Mouse (Mus musculus): ENCODE results near the gene Slc39a2. TPM values are rescaled to one million over a fixed set of nuclear protein-coding genes. Genes with fewer than 3 reads are reported as not detected.
"Not testable (repeated sequence)": the region's sequence is repeated elsewhere in the genome, so short reads cannot be mapped to it uniquely, and the experiment has no call there.

The Slc39a2 gene
- 0.12 TPM for polyA plus RNA-seq (2012; fragmentation: generic; extraction: Trizol)

DNA sequence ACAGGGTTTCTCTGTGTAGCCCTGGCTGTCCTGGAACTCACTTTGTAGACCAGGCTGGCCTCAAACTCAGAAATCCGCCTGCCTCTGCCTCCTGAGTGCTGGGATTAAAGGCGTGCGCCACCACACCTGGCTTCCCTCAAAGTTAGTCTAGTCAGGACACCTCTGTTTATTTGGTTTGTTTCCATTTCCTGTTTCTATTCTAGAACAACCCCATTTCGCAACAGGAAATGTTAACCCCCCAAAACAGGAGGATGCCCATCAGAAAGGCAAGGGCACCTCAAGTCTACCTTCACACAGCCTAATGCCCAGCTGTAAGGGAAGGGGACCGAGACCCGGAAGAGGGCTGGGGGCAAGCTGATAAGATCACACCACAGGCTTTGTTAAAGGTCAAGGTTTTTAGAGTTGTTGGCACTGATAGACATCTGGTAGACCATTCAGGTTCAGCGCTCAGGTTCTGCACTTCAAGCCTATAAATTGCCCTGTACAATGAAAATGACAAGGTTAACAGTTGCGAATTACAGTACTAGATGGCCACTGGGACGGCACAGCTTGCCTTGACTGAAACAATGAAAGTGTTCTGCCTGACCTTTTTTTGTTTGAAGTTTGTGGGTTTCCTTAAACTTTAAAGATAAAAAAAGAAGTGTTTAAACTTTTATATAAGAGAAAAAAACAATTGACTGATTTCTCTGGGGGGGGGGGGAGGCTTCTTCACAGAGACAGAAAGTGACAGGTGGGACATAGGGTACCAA, at the start of gene Slc39a2:
TSS of gene Slc39a2 (plus strand) at position 699 of the 749 bp plus-strand sequence.
- H3K27me3 ChIP-seq (ENCODE audit: control insufficient read depth, insufficient read depth, insufficient read length): no peaks in the 10 kb centered on the region
- H3K79me2 ChIP-seq (ENCODE audit: control insufficient read depth, insufficient read depth): no peaks in the 10 kb centered on the region
- no peak within 1 kb of the TSS for H3K4me2 ChIP-seq (ENCODE audit: low read depth)
- no peaks in the 10 kb centered on the region for H3K36me3 ChIP-seq (ENCODE audit: control insufficient read depth, insufficient read depth)
- TF ChIP-seq POLR2A (IDR thresholded peaks at IDR 0.05; ENCODE audit: insufficient read length, low read depth) (no peak), MAX (IDR thresholded peaks at IDR 0.05; ENCODE audit: low read depth) (no peak), POLR2AphosphoS2 (IDR thresholded peaks at IDR 0.05; ENCODE audit: insufficient read length, low read depth) (no peak), MYOD1 (IDR thresholded peaks at IDR 0.05; ENCODE audit: control insufficient read depth in 1 of 3, insufficient read length in 2 of 3, low read depth in 2 of 3) (no peak), TCF3 (IDR thresholded peaks at IDR 0.05; ENCODE audit: insufficient read length, low read depth) (no peak), CEBPB (IDR thresholded peaks at IDR 0.05; ENCODE audit: insufficient read depth, poor library complexity, severe bottlenecking) (no peak), USF1 (IDR thresholded peaks at IDR 0.05; ENCODE audit: low read depth) (no peak), MYOG (IDR thresholded peaks at IDR 0.05; ENCODE audit: control insufficient read depth in 1 of 3, insufficient read depth in 1 of 3, insufficient read length in 2 of 3, low read depth in 2 of 3) (no peak), E2F4 (IDR thresholded peaks at IDR 0.05; ENCODE audit: insufficient read depth) (no peak), TCF12 (IDR thresholded peaks at IDR 0.05; ENCODE audit: insufficient read depth, poor library complexity, severe bottlenecking) (no peak), REST (IDR thresholded peaks at IDR 0.05; ENCODE audit: insufficient read depth, insufficient read length) (no peak), SRF (IDR thresholded peaks at IDR 0.05; ENCODE audit: control insufficient read depth, insufficient read length, low read depth) (no peak)
- no peak within 1 kb of the TSS for H3K4me3 ChIP-seq
- no peak within 1 kb of the TSS for H3ac ChIP-seq (ENCODE audit: control insufficient read depth, insufficient read length)

DNA sequence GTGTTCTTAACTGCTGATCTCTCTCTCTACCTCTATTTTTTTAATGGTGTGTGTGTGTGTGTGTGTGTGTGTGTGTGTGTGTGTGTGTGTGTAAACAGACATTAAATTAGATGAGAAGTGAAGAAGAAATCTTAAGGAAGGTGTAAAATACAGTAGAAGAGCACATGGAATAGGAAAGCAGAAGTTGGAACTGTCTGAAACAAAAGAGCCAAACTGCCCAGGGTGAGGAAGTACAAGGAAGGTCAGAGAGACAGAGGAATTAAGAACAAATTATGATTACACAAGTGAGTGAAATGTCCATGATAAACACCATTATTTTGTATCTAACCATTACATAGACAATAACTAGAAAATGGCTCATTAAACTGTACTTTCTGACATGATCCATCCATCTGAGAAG, 48.8 kb upstream of the Slc39a2 start:
- Histone ChIP-seq H3K4me3 (no peak overlapping the region), H3K36me3 (ENCODE audit: control insufficient read depth, insufficient read depth) (no peaks in the 10 kb centered on the region), H3ac (ENCODE audit: control insufficient read depth, insufficient read length) (no peak overlapping the region), H3K79me2 (ENCODE audit: control insufficient read depth, insufficient read depth) (no peaks in the 10 kb centered on the region), H3K27me3 (ENCODE audit: control insufficient read depth, insufficient read depth, insufficient read length) (no peaks in the 10 kb centered on the region), H3K4me2 (ENCODE audit: low read depth) (no peak overlapping the region)
- TF ChIP-seq TCF12 (IDR thresholded peaks at IDR 0.05; ENCODE audit: insufficient read depth, poor library complexity, severe bottlenecking) (no peak), USF1 (IDR thresholded peaks at IDR 0.05; ENCODE audit: low read depth) (no peak), MYOD1 (IDR thresholded peaks at IDR 0.05; ENCODE audit: control insufficient read depth in 1 of 3, insufficient read length in 2 of 3, low read depth in 2 of 3) (no peak), POLR2AphosphoS2 (IDR thresholded peaks at IDR 0.05; ENCODE audit: insufficient read length, low read depth) (no peak), TCF3 (IDR thresholded peaks at IDR 0.05; ENCODE audit: insufficient read length, low read depth) (no peak), POLR2A (IDR thresholded peaks at IDR 0.05; ENCODE audit: insufficient read length, low read depth) (no peak), MAX (IDR thresholded peaks at IDR 0.05; ENCODE audit: low read depth) (no peak), SRF (IDR thresholded peaks at IDR 0.05; ENCODE audit: control insufficient read depth, insufficient read length, low read depth) (no peak), MYOG (IDR thresholded peaks at IDR 0.05; ENCODE audit: control insufficient read depth in 1 of 3, insufficient read depth in 1 of 3, insufficient read length in 2 of 3, low read depth in 2 of 3) (no peak), CEBPB (IDR thresholded peaks at IDR 0.05; ENCODE audit: insufficient read depth, poor library complexity, severe bottlenecking) (no peak), E2F4 (IDR thresholded peaks at IDR 0.05; ENCODE audit: insufficient read depth) (no peak), REST (IDR thresholded peaks at IDR 0.05; ENCODE audit: insufficient read depth, insufficient read length) (no peak)

DNA sequence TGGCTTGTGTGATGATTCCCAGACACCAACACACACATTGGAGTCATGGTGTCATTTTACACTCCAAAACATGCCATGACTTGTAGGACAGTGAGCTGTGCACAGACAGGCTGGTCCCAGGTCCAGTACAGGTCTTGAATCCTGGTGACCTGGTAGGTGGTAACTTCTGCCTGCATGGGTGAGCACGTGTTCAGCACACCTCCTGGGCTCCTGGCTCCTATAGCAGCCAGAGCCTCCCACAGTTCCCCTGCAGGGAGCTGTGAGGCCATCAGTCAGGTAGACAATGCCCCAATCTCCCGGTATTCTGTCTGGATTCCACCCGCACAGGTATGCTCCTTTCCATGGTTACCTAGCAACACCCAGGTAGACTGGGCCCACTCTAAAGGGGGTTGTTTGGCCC, 46.1 kb upstream of the Slc39a2 start:
- no peak overlapping the region for H3K4me2 ChIP-seq (ENCODE audit: low read depth)
- no peak overlapping the region for H3ac ChIP-seq (ENCODE audit: control insufficient read depth, insufficient read length)

DNA sequence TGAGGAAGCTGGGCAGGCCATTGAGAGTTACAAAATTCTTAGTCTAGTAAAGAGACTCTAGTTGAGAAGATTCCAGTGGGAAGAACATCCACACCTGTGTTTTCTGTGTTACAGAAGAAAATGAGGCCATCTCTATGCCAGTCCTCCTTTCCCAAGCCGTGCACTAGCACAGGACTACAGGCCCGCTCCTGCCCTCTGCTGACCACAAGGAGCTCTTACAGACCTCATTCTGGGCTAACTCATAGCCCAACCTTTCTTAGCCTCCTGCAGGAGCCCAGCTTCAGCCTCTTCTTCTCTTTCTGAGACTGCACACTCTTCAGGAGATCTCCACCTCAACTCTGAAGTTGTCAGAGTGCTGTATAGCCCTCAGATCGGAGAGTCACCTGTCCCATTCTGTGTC, 41.7 kb upstream of the Slc39a2 start:
- not testable (repeated sequence) for H3K4me3 ChIP-seq; H3K4me2 ChIP-seq (ENCODE audit: low read depth); H3K79me2 ChIP-seq (ENCODE audit: control insufficient read depth, insufficient read depth); H3K36me3 ChIP-seq (ENCODE audit: control insufficient read depth, insufficient read depth); H3K27me3 ChIP-seq (ENCODE audit: control insufficient read depth, insufficient read depth, insufficient read length); H3ac ChIP-seq (ENCODE audit: control insufficient read depth, insufficient read length)

More for the DNA sequence above, 46.1 kb upstream of the Slc39a2 start:
- no peaks in the 10 kb centered on the region for H3K36me3 ChIP-seq (ENCODE audit: control insufficient read depth, insufficient read depth)
- H3K79me2 ChIP-seq (ENCODE audit: control insufficient read depth, insufficient read depth): no peaks in the 10 kb centered on the region
- H3K4me3 ChIP-seq: no peak overlapping the region
- H3K27me3 ChIP-seq (ENCODE audit: control insufficient read depth, insufficient read depth, insufficient read length): no peaks in the 10 kb centered on the region
- TF ChIP-seq USF1 (IDR thresholded peaks at IDR 0.05; ENCODE audit: low read depth) (no peak), MYOG (IDR thresholded peaks at IDR 0.05; ENCODE audit: control insufficient read depth in 1 of 3, insufficient read depth in 1 of 3, insufficient read length in 2 of 3, low read depth in 2 of 3) (no peak), MAX (IDR thresholded peaks at IDR 0.05; ENCODE audit: low read depth) (no peak), SRF (IDR thresholded peaks at IDR 0.05; ENCODE audit: control insufficient read depth, insufficient read length, low read depth) (no peak), TCF3 (IDR thresholded peaks at IDR 0.05; ENCODE audit: insufficient read length, low read depth) (no peak), TCF12 (IDR thresholded peaks at IDR 0.05; ENCODE audit: insufficient read depth, poor library complexity, severe bottlenecking) (no peak), CEBPB (IDR thresholded peaks at IDR 0.05; ENCODE audit: insufficient read depth, poor library complexity, severe bottlenecking) (no peak), MYOD1 (IDR thresholded peaks at IDR 0.05; ENCODE audit: control insufficient read depth in 1 of 3, insufficient read length in 2 of 3, low read depth in 2 of 3) (no peak), E2F4 (IDR thresholded peaks at IDR 0.05; ENCODE audit: insufficient read depth) (no peak), POLR2AphosphoS2 (IDR thresholded peaks at IDR 0.05; ENCODE audit: insufficient read length, low read depth) (no peak), REST (IDR thresholded peaks at IDR 0.05; ENCODE audit: insufficient read depth, insufficient read length) (no peak), POLR2A (IDR thresholded peaks at IDR 0.05; ENCODE audit: insufficient read length, low read depth) (no peak)

DNA sequence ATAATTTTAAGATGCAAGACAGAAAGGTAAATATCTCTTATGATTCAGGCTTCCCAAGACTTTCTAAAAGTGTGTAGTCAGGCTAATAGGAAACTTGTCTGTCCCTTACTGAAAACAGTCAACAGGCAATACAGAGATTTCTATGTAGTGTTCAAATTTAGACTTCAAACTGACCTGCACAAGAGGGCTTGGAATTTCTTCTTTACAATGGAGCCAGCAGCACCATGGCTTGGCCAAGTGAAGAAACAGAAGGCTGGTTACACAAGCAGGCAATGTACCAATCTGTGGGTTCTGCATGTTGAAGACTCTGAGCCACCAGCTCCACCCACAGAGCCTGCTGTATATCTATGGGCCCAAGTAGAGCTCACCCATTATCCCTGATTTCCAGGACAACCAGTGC, 39.3 kb upstream of the Slc39a2 start, which contains the start of gene Ear6:
TSS of gene Ear6 (plus strand) at position 301 of the 400 bp plus-strand sequence.
- Histone ChIP-seq H3K79me2 (ENCODE audit: control insufficient read depth, insufficient read depth) (no peaks in the 10 kb centered on the region), H3K4me2 (ENCODE audit: low read depth) (no peak within 1 kb of the TSS), H3K4me3 (no peak within 1 kb of the TSS), H3ac (ENCODE audit: control insufficient read depth, insufficient read length) (no peak within 1 kb of the TSS), H3K27me3 (ENCODE audit: control insufficient read depth, insufficient read depth, insufficient read length) (peaks cover 6% of the 10 kb centered on the region), H3K36me3 (ENCODE audit: control insufficient read depth, insufficient read depth) (no peaks in the 10 kb centered on the region)
- TF ChIP-seq MYOG (IDR thresholded peaks at IDR 0.05; ENCODE audit: control insufficient read depth in 1 of 3, insufficient read depth in 1 of 3, insufficient read length in 2 of 3, low read depth in 2 of 3) (no peak), E2F4 (IDR thresholded peaks at IDR 0.05; ENCODE audit: insufficient read depth) (no peak), SRF (IDR thresholded peaks at IDR 0.05; ENCODE audit: control insufficient read depth, insufficient read length, low read depth) (no peak), MAX (IDR thresholded peaks at IDR 0.05; ENCODE audit: low read depth) (no peak), MYOD1 (IDR thresholded peaks at IDR 0.05; ENCODE audit: control insufficient read depth in 1 of 3, insufficient read length in 2 of 3, low read depth in 2 of 3) (no peak), TCF3 (IDR thresholded peaks at IDR 0.05; ENCODE audit: insufficient read length, low read depth) (no peak), TCF12 (IDR thresholded peaks at IDR 0.05; ENCODE audit: insufficient read depth, poor library complexity, severe bottlenecking) (no peak), USF1 (IDR thresholded peaks at IDR 0.05; ENCODE audit: low read depth) (no peak), POLR2AphosphoS2 (IDR thresholded peaks at IDR 0.05; ENCODE audit: insufficient read length, low read depth) (no peak), POLR2A (IDR thresholded peaks at IDR 0.05; ENCODE audit: insufficient read length, low read depth) (no peak), REST (IDR thresholded peaks at IDR 0.05; ENCODE audit: insufficient read depth, insufficient read length) (no peak), CEBPB (IDR thresholded peaks at IDR 0.05; ENCODE audit: insufficient read depth, poor library complexity, severe bottlenecking) (no peak)

DNA sequence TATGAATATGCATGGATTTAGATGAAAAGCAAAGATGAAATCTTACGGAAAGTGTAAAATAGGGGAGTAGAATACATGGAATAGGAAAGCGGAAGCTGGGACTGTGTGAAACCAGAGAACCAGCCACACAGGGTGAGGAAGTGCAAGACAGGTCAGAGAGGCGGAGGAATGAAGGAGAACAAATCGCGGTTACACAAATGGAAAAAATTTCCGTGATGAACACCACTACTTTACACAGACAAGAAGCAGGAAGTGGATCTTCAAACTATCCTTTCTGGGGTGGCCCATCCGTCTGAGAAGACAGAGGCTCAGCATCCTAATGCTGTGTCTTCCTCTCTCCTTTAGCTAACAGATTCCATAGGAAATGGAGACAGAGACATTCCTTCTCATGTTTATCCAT, 37.4 kb upstream of the Slc39a2 start:
- not testable (repeated sequence) for H3K27me3 ChIP-seq (ENCODE audit: control insufficient read depth, insufficient read depth, insufficient read length); H3K36me3 ChIP-seq (ENCODE audit: control insufficient read depth, insufficient read depth); H3ac ChIP-seq (ENCODE audit: control insufficient read depth, insufficient read length); H3K4me2 ChIP-seq (ENCODE audit: low read depth); H3K79me2 ChIP-seq (ENCODE audit: control insufficient read depth, insufficient read depth); H3K4me3 ChIP-seq

DNA sequence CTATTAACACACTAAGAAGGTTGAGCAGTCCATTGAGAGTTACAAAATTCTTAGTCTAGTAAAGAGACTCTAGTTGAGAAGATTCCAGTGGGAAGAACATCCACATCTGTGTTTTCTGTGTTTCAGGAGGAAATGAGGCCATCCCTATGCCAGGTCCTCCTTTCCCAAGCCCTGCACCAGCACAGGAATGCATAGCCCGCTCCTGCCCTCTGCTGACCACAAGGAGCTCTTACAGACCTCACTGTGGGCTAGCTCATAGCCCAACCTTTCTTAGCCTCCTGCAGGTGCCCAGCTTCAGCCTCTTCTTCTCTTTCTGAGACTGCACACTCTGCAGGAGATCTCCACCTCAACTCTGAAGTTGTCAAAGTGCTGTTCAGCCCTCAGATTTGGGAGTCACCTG, 29.1 kb upstream of the Slc39a2 start:
- H3K79me2 ChIP-seq (ENCODE audit: control insufficient read depth, insufficient read depth); H3K4me3 ChIP-seq; H3K36me3 ChIP-seq (ENCODE audit: control insufficient read depth, insufficient read depth); H3K4me2 ChIP-seq (ENCODE audit: low read depth); H3K27me3 ChIP-seq (ENCODE audit: control insufficient read depth, insufficient read depth, insufficient read length); H3ac ChIP-seq (ENCODE audit: control insufficient read depth, insufficient read length): not testable (repeated sequence)
